Mouse (Mus musculus): Measurements from ENCODE around the gene Rccd1.

Gene Rccd1

GRCm38 (mm10) chr7:80261372-80261990, 62.8 kb downstream of the Rccd1 start:
- DNase-seq (ENCODE audit: low read depth in 2 of 2, low spot score in 2 of 2) = peak in 1 of 2 experiments; percentile 10

- DNase-seq (ENCODE audit: low read depth in 2 of 2, low spot score in 2 of 2) = peak; percentile 64 to 76
These were observed 63.5 kb downstream of the Rccd1 start, which contains the start of gene Ngrn for GRCm38 (mm10) chr7:80260625-80261371. Ngrn (plus strand) TSS chr7:80261215.

- no peak for DNase-seq (ENCODE audit: low read depth in 2 of 2, low spot score in 2 of 2)
These were observed 66.5 kb downstream of the Rccd1 start for GRCm38 (mm10) chr7:80257706-80258105.

GRCm38 (mm10) chr7:80255981-80256380, 68.3 kb downstream of the Rccd1 start:
- DNase-seq (ENCODE audit: low read depth in 2 of 2, low spot score in 2 of 2) = no peak

DNA sequence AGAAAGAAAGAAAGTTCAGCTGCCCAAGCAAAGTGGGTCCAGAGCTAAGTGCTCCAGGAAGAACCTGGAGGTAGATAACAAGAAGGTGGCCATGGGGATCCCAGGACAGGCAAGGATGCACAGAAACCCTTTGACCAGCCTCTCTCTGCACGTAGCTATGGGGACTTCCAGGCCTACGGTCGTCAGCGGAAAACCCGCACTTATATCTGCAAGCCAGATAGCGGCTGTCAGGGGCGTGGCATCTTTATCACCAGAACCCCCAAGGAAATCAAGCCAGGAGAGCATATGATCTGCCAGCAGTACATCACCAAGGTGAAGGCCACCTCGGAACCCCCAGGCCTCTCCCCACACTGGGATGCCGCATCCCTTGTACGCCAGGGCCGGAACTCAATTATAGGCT, 71.4 kb downstream of the Rccd1 start:
- DNase-seq (ENCODE audit: low read depth in 2 of 2, low spot score in 2 of 2) = no peak

DNA sequence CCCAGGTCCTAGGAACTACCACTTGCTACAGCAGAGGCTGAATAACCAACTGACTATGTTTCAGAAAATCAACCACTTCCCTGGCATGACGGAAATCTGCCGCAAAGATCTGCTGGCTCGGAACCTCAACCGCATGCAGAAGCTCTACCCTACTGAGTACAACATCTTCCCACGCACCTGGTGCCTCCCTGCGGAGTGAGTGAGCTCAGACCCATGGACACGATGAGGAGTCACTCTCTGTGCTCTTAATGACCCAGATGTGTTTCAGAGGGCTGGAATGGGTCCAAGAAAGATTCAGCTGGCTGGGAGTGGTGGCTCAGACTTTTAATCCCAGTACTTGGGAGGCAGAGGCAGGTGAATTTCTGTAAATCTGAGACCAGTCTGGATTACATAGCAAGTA, 71.8 kb downstream of the Rccd1 start:
- DNase-seq (ENCODE audit: low read depth in 2 of 2, low spot score in 2 of 2) = no peak

DNA sequence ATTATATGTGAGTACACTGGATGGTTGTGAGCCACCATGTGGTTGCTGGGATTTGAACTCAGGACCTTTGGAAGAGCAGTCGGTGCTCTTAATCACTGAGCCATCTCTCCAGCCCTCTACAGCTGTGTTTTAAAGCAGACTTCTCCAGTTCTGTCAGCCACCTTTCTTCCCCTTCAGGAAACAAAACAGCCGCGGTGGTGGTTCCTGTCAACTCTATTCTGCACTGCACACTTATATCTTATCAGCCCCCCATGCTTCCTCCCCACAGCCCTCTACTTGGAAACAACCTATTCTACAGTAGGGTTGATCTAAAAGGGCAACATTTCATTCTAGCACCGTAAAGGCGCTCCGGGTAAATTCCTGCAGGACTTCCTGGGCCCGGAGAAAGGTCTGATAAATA, 77.4 kb downstream of the Rccd1 start:
- no peak for DNase-seq (ENCODE audit: low read depth in 2 of 2, low spot score in 2 of 2)

DNA sequence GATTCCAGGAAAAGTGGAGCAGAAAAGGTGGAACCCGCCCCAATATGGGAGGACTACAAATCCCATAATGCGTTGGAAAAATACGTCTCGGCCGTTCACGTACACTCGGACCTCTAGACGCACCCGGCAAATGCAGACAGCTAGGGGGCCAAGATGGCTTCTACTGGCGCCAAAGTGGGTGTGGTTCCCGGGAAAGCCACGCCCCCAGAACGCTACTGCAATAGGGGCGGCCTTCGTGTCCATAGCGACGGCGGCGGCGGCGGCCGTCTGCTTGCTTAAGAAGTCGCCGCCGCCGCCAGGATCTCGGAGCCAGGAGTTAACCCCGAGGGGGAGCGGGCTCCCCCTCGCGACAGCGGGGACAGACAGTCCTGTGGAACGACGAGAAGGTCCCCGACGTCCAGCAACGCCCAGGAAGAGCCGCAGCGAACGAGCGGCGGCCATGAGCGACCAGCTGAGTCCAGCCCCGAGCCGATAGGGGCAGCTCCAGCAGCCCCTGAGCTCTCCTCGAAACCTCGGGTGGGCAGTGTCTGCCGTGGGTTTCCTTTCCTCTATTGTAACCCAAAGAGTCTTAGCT, 78.0 kb downstream of the Rccd1 start, which contains the start of gene Ttll13:
Gene Ttll13, plus strand, starts transcription at position 229 of the 574 bp plus-strand sequence.
- peak; percentile 89 to 93 for DNase-seq (ENCODE audit: low read depth in 2 of 2, low spot score in 2 of 2)

- no peak for DNase-seq (ENCODE audit: low read depth in 2 of 2, low spot score in 2 of 2)
These were observed 79.4 kb downstream of the Rccd1 start for GRCm38 (mm10) chr7:80244851-80245250.
